Mouse (Mus musculus) myocyte (in vitro differentiated cells): ENCODE data around the gene Pygo2.

Source experiments
- MAX ChIP-seq: IDR thresholded peaks from one replicate; pipeline ENCODE4 v1.6.1; 2011; ENCODE audit warnings: low read depth, mild to moderate bottlenecking, control low read depth
- POLR2A ChIP-seq: IDR thresholded peaks from one replicate; pipeline ENCODE4 v1.6.1; 2011; ENCODE audit warnings: low read depth, mild to moderate bottlenecking, control low read depth, moderate library complexity; ENCODE audit not compliant: insufficient read length
- REST ChIP-seq: IDR thresholded peaks from one replicate; pipeline ENCODE4 v1.6.1; 2011; ENCODE audit warnings: mild to moderate bottlenecking, control low read depth, moderate library complexity; ENCODE audit not compliant: insufficient read depth, insufficient read length
- TCF3 ChIP-seq: IDR thresholded peaks from one replicate; pipeline ENCODE4 v1.6.1; 2011; ENCODE audit warnings: low read depth, control low read depth; ENCODE audit not compliant: insufficient read length
- USF1 ChIP-seq: IDR thresholded peaks from one replicate; pipeline ENCODE4 v1.6.1; 2011; ENCODE audit warnings: low read depth, mild to moderate bottlenecking, control low read depth, moderate library complexity

DNA sequence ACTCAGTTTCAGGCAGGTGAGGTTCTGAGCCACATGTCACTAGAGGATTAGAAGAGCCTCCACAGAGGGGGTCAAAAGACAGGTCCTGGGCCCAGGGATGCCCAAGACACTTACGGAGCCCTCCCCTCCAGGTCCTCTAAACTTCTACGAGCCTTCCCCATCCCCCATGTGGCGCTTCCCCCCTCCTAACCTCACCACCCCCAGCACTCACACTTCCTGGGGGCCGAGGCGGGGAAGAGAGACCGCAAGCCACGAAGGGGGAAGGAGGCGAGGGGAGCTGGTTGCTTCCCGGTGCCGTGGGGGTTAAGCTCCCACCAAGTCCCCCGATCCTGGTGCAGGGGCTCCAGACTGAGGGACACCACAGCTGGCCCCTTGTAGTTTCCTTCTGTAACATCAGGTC is 44.6 kb upstream of the Pygo2 start:
- TF ChIP-seq MAX (no peak), POLR2A (no peak), USF1 (no peak), REST (no peak), TCF3 (no peak)
